Mouse (Mus musculus) gastrocnemius, adult 8-10 months (tissue): Measurements from ENCODE around the gene Kcnj4. TPM values are rescaled to one million over a fixed set of nuclear protein-coding genes. Genes with fewer than 3 reads are reported as not detected.

Experiments
- microRNA-seq: library from miRNA; unstranded; fragments of <30 nt; microRNA quantifications from one replicate; pipeline ENCODE4 v1.2.0, GENCODE M21; 2022
- total RNA-seq, 4 experiments: library from RNA; stranded (reverse); gene quantifications; 2 replicates each; pipeline ENCODE4 v1.2.4; 2022

The Kcnj4 gene
- total RNA-seq, 4 experiments from 2014 or later, result 0.19 TPM; not detected in 3

Small RNA genes lying within 50 kb of the gene (microRNA-seq; reads per million reads assigned to microRNA genes)
- not detected for gene Gm44302

Other genes with a start within 250 kb of the Kcnj4 start
- gene Baiap2l2, start 219.7 kb downstream of the Kcnj4 start, total RNA-seq, result 1 to 10 TPM; 2.6 to 6.1 (median 3.5) TPM
- gene Pla2g6, start 176.9 kb downstream of the Kcnj4 start, total RNA-seq, result 10 to 100 TPM; 17.3 to 22.2 (median 18.0) TPM
- 1 to 10 TPM; 2.4 to 6.3 (median 4.3) TPM for gene Maff, start 158.6 kb downstream of the Kcnj4 start, total RNA-seq
- 10 to 100 TPM; 18.6 to 28.1 (median 21.8) TPM for gene Tmem184b, start 101.7 kb downstream of the Kcnj4 start, total RNA-seq
- 10 to 100 TPM; 54.1 to 61.3 (median 59.2) TPM for gene Csnk1e, start 49.7 kb downstream of the Kcnj4 start, total RNA-seq
- gene Kdelr3, start 11.2 kb upstream of the Kcnj4 start, total RNA-seq, result 1 to 10 TPM in 2 of 4 experiments, under 1 TPM in 2; 0.80 to 1.2 (median 1.0) TPM
- gene Ddx17, start 41.5 kb upstream of the Kcnj4 start, total RNA-seq, result 10 to 100 TPM; 40.2 to 59.7 (median 49.7) TPM
- not detected for gene Dmc1, start 99.9 kb upstream of the Kcnj4 start, total RNA-seq
- gene Fam227a, start 153.7 kb upstream of the Kcnj4 start, total RNA-seq, result 1 to 10 TPM in 1 of 4 experiments, under 1 TPM in 3; 0.27 to 1.1 (median 0.84) TPM
- 10 to 100 TPM; 14.1 to 15.8 (median 14.4) TPM for gene Cby1, start 154.0 kb upstream of the Kcnj4 start, total RNA-seq
- 10 to 100 TPM; 56.0 to 62.6 (median 58.7) TPM for gene Tomm22, start 165.6 kb upstream of the Kcnj4 start, total RNA-seq
- gene Josd1, start 182.7 kb upstream of the Kcnj4 start, total RNA-seq, result 10 to 100 TPM; 10.2 to 18.0 (median 13.5) TPM
- 10 to 100 TPM; 21.8 to 29.7 (median 24.0) TPM for gene Gtpbp1, start 185.6 kb upstream of the Kcnj4 start, total RNA-seq
- 10 to 100 TPM; 76.6 to 84.7 (median 80.3) TPM for gene Sun2, start 237.3 kb upstream of the Kcnj4 start, total RNA-seq